Mouse (Mus musculus) liver, embryonic 12.5 days (tissue): ENCODE results near the gene Oxct2a. TPM values are rescaled to one million over a fixed set of nuclear protein-coding genes. Genes with fewer than 3 reads are reported as not detected.
A peak's percentile ranks its signal among the peaks of the same experiment; 100 is the strongest.
"Not testable (repeated sequence)": the region's sequence is repeated elsewhere in the genome, so short reads cannot be mapped to it uniquely, and the experiment has no call there.

Source experiments
- ATAC-seq: fragments of 200-750 bp; cut with Nextera tagmentation; 2 replicates; pipeline ENCODE4 v1.8.0; 2017; ENCODE audit warnings: moderate number of reproducible peaks, mild to moderate bottlenecking, moderate library complexity
- H3K27ac ChIP-seq: fragments of 300-500 bp; sonication (generic); 2 replicates; pipeline ENCODE4 v1.5.1; 2016; ENCODE audit warnings: mild to moderate bottlenecking
- H3K27me3 ChIP-seq: fragments of 300-500 bp; sonication (generic); replicated peaks from 2 replicates; pipeline ENCODE4 v1.6.1; 2016; ENCODE audit warnings: mild to moderate bottlenecking, moderate library complexity
- H3K36me3 ChIP-seq: fragments of 300-500 bp; sonication (generic); 2 replicates; pipeline ENCODE4 v1.6.1; 2016; ENCODE audit warnings: mild to moderate bottlenecking, moderate library complexity
- H3K4me1 ChIP-seq: fragments of 300-500 bp; sonication (generic); 2 replicates; pipeline ENCODE4 v1.6.1; 2016
- H3K4me2 ChIP-seq: fragments of 300-500 bp; sonication (generic); 2 replicates; pipeline ENCODE4 v1.6.1; 2016; ENCODE audit warnings: mild to moderate bottlenecking, moderate library complexity
- H3K4me3 ChIP-seq: fragments of 300-500 bp; sonication (generic); 2 replicates; pipeline ENCODE4 v1.5.1; 2016; ENCODE audit warnings: mild to moderate bottlenecking, moderate library complexity
- H3K9ac ChIP-seq: fragments of 300-500 bp; sonication (generic); 2 replicates; pipeline ENCODE4 v1.6.1; 2016; ENCODE audit warnings: mild to moderate bottlenecking, moderate library complexity
- H3K9me3 ChIP-seq: fragments of 300-500 bp; sonication (generic); replicated peaks from 2 replicates; pipeline ENCODE4 v1.6.1; 2016; ENCODE audit warnings: mild to moderate bottlenecking, moderate library complexity
- WGBS: fragments of 180-500 bp; shearing (Covaris S2); methylation state at CpG from one replicate; pipeline ENCODE4 v1.1.7; 2016; ENCODE audit not compliant: insufficient replicate concordance; 5-methylcytosine and 5-hydroxymethylcytosine counted together
- polyA plus RNA-seq: library from polyadenylated mRNA; unstranded; fragments of >200 nt; fragmentation: Nextera tagmentation; extraction: Ambion mirVana; gene quantifications from 2 replicates; pipeline ENCODE4 v1.2.1, GENCODE M21; 2016

Oxct2a gene
- polyA plus RNA-seq, 1 experiment from 2014 or later = 0.19 TPM

- 43% methylated on average over 3 of the region's 3 CpGs for WGBS
- peaks cover 26% of the 10 kb centered on the region for H3K36me3 ChIP-seq
- H3K4me2 ChIP-seq = no peak overlapping the region
- no peaks in the 10 kb centered on the region for H3K9me3 ChIP-seq
- no peak overlapping the region for H3K27ac ChIP-seq
- H3K4me1 ChIP-seq = peaks cover 12% of the 10 kb centered on the region
- no peaks in the 10 kb centered on the region for H3K27me3 ChIP-seq
- no peak overlapping the region for H3K4me3 ChIP-seq
- no peak for ATAC-seq
- H3K9ac ChIP-seq = no peak overlapping the region
These were observed 15.1 kb downstream of the Oxct2a start for GRCm38 (mm10) chr4:123308292-123308691.

DNA sequence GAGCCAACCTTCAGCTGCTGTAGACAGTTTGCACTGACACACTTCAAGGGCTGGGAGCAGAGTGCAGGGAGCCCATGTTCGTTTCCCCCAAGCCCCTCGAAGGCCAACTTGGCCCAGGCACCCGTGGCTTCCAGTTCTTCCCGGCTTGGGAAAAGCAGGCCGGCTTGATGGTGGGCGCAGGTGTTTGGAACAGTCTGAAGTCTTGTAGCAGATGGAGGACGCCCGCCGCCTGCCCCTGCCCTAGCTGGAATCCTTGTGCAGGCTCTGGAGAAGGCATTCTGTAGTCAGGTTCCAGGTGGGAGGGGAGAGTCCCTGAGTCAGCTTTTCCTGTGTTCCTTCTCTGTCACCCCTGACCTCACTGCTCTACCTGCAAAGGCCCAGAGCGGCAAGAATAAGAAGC lies 16.4 kb downstream of the Oxct2a start:
- Histone ChIP-seq H3K27me3 (no peaks in the 10 kb centered on the region), H3K4me3 (no peak overlapping the region), H3K4me2 (no peak overlapping the region), H3K9me3 (no peaks in the 10 kb centered on the region), H3K4me1 (0 out of 2 replicates have a peak, but pooled peaks cover 4% of the 10 kb centered on the region), H3K36me3 (peaks cover 39% of the 10 kb centered on the region), H3K27ac (no peak overlapping the region), H3K9ac (no peak overlapping the region)
- 76% methylated on average over 10 of the region's 10 CpGs for WGBS
- no peak for ATAC-seq

- no peak overlapping the region for H3K9ac ChIP-seq
- 0 out of 2 replicates have a peak, but pooled peaks have one; percentile 23 for ATAC-seq
- H3K27ac ChIP-seq = 0 out of 2 replicates have a peak overlapping the region, but pooled peaks have one; percentile 21
- no peak overlapping the region for H3K4me3 ChIP-seq
- 0 out of 2 replicates have a peak, but pooled peaks cover 4% of the 10 kb centered on the region for H3K4me1 ChIP-seq
- no peaks in the 10 kb centered on the region for H3K9me3 ChIP-seq
- no peaks in the 10 kb centered on the region for H3K27me3 ChIP-seq
- peaks cover 51% of the 10 kb centered on the region for H3K36me3 ChIP-seq
- WGBS = 17% methylated on average over 3 of the region's 3 CpGs
- H3K4me2 ChIP-seq = no peak overlapping the region
These were observed 17.6 kb downstream of the Oxct2a start for GRCm38 (mm10) chr4:123305789-123306188.

DNA sequence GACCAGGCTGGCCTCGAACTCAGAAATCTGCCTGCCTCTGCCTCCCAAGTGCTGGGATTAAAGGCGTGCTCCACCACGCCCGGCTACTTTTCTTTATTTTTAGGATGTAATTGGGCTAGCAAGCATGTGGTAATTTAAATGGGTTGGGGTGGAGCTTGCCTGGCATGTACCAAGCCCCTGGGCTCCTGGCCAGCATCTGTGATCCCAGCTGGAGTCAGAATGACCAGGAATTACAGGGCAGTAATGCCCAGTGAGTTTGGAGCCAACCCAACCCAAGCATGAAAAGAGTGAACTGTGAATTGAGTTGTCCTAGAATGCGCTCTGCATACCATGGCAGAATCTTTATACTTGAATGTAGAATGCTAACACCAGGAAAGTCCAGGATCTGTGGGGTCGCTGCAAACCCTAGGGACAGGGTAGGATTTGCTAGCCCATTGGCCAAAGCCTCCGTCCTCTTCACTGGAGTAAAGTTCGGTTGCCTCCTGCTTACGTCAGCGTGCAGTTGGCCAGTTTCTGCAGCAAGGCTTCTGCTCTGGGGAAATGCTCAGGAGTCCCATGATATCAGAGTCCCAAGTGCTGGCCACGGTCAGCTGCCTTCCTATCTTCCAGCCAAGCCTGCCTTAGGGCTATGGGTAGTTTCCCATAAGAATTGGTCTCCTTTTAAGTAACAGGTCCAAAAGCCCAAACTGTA lies 24.3 kb downstream of the Oxct2a start:
- H3K4me1 ChIP-seq = no peaks in the 10 kb centered on the region; the same call in 1 of the 2 replicates
- H3K4me3 ChIP-seq = no peak overlapping the region
- H3K9me3 ChIP-seq = no peaks in the 10 kb centered on the region
- WGBS = 90% methylated on average over 11 of the region's 11 CpGs
- peaks cover 99% of the 10 kb centered on the region for H3K36me3 ChIP-seq
- no peak overlapping the region; the same call in 1 of the 2 replicates for H3K27ac ChIP-seq
- H3K4me2 ChIP-seq = no peak overlapping the region
- H3K27me3 ChIP-seq = no peaks in the 10 kb centered on the region
- ATAC-seq = no peak
- no peak overlapping the region for H3K9ac ChIP-seq

- no peaks in the 10 kb centered on the region; the same call in 1 of the 2 replicates for H3K4me1 ChIP-seq
- no peaks in the 10 kb centered on the region for H3K9me3 ChIP-seq
- H3K9ac ChIP-seq = no peak overlapping the region
- WGBS = 82% methylated on average over 4 of the region's 4 CpGs
- no peaks in the 10 kb centered on the region for H3K27me3 ChIP-seq
- H3K4me3 ChIP-seq = no peak overlapping the region
- no peak for ATAC-seq
- H3K27ac ChIP-seq = no peak overlapping the region
- H3K4me2 ChIP-seq = no peak overlapping the region
- peaks cover 99% of the 10 kb centered on the region for H3K36me3 ChIP-seq
These were observed 25.2 kb downstream of the Oxct2a start for GRCm38 (mm10) chr4:123298226-123298625.

GRCm38 (mm10) chr4:123297195-123297960 lies 26.1 kb downstream of the Oxct2a start:
- no peaks in the 10 kb centered on the region for H3K27me3 ChIP-seq
- H3K9me3 ChIP-seq = no peaks in the 10 kb centered on the region
- WGBS = 93% methylated on average over 22 of the region's 22 CpGs
- peaks cover 99% of the 10 kb centered on the region for H3K36me3 ChIP-seq
- H3K4me1 ChIP-seq = peaks cover 3% of the 10 kb centered on the region
- H3K4me3 ChIP-seq = no peak overlapping the region
- no peak overlapping the region for H3K27ac ChIP-seq
- no peak overlapping the region for H3K9ac ChIP-seq
- H3K4me2 ChIP-seq = no peak overlapping the region
- no peak for ATAC-seq

GRCm38 (mm10) chr4:123296148-123296534 lies 27.3 kb downstream of the Oxct2a start:
- H3K9me3 ChIP-seq = no peaks in the 10 kb centered on the region
- peaks cover 15% of the 10 kb centered on the region for H3K4me1 ChIP-seq
- ATAC-seq = no peak
- H3K27me3 ChIP-seq = no peaks in the 10 kb centered on the region
- H3K36me3 ChIP-seq = peaks cover 99% of the 10 kb centered on the region
- no peak overlapping the region for H3K4me2 ChIP-seq
- no peak overlapping the region for H3K27ac ChIP-seq
- 89% methylated on average over 5 of the region's 5 CpGs for WGBS
- no peak overlapping the region for H3K4me3 ChIP-seq
- H3K9ac ChIP-seq = no peak overlapping the region

DNA sequence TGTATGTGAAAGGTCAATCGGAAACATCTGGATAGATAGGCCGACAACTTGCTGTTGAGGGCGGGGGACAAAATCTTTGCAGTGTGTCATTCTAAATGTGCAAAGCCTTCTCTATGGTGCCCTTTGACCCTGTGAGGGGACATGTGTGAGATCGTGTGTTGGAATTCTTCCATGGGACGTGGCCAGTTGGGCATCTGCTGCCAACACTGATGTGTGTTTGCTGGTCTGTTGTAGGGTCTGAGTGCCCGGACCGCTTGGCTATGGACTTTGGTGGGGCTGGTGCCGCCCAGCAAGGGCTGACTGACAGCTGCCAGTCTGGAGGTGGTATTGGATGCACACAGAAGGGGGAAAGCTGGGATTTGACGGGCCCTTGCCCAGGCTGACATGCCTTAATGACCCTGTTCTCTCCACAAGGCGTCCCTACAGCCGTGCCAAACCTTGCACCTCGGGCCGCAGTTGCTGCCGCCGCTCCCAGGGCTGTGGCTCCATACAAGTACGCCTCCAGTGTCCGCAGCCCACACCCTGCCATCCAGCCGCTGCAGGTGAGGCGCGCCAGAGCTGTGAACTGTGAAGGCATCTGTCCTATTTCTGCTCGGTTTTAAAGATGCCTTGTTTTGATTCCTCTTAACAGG lies 27.8 kb downstream of the Oxct2a start:
- no peaks in the 10 kb centered on the region for H3K9me3 ChIP-seq
- H3K36me3 ChIP-seq = peaks cover 99% of the 10 kb centered on the region
- H3K4me3 ChIP-seq = no peak overlapping the region
- no peaks in the 10 kb centered on the region for H3K27me3 ChIP-seq
- H3K4me1 ChIP-seq = peaks cover 17% of the 10 kb centered on the region
- H3K27ac ChIP-seq = no peak overlapping the region
- no peak overlapping the region for H3K9ac ChIP-seq
- no peak for ATAC-seq
- 91% methylated on average over 21 of the region's 21 CpGs for WGBS
- H3K4me2 ChIP-seq = no peak overlapping the region

DNA sequence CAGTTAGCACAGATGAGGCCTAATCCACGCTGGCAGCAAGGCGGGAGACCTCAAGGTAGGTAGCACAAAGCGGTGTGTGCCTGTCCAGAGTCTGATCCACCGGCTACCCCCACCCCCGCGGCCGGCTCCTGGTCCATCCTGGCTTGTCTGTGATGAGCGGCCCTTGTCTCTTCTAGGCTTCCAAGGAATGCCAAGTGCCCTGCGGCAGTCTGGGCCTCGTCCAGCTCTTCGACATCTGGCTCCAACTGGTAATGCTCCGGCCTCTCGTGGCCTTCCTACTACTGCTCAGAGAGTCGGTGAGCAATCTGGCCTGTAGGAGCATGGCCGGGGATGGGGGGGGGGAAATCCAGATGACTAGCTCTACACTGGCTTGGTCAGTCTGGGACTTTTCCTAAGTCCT lies 28.4 kb downstream of the Oxct2a start:
- not testable (repeated sequence) for H3K4me2 ChIP-seq, H3K9me3 ChIP-seq, H3K27ac ChIP-seq, H3K4me3 ChIP-seq, H3K27me3 ChIP-seq, H3K9ac ChIP-seq, ATAC-seq
- H3K4me1 ChIP-seq = peaks cover 17% of the 10 kb centered on the region
- H3K36me3 ChIP-seq = peaks cover 99% of the 10 kb centered on the region
- 89% methylated on average over 15 of the region's 15 CpGs for WGBS

- no peak overlapping the region for H3K27ac ChIP-seq
- H3K36me3 ChIP-seq = peaks cover 99% of the 10 kb centered on the region
- no peak overlapping the region for H3K4me2 ChIP-seq
- no peaks in the 10 kb centered on the region for H3K27me3 ChIP-seq
- H3K4me1 ChIP-seq = peaks cover 27% of the 10 kb centered on the region
- WGBS = 75% methylated on average over 7 of the region's 7 CpGs
- H3K9me3 ChIP-seq = no peaks in the 10 kb centered on the region
- no peak for ATAC-seq
- no peak overlapping the region for H3K9ac ChIP-seq
- no peak overlapping the region for H3K4me3 ChIP-seq
These were observed 29.6 kb downstream of the Oxct2a start for GRCm38 (mm10) chr4:123293661-123294443.

- 87% methylated on average over 7 of the region's 7 CpGs for WGBS
- peaks cover 100% of the 10 kb centered on the region for H3K36me3 ChIP-seq
- no peak overlapping the region for H3K4me3 ChIP-seq
- H3K9ac ChIP-seq = no peak overlapping the region
- H3K4me2 ChIP-seq = no peak overlapping the region
- no peaks in the 10 kb centered on the region for H3K27me3 ChIP-seq
- no peak overlapping the region for H3K27ac ChIP-seq
- H3K9me3 ChIP-seq = no peaks in the 10 kb centered on the region
- no peak for ATAC-seq
- peaks cover 36% of the 10 kb centered on the region for H3K4me1 ChIP-seq
These were observed 30.4 kb downstream of the Oxct2a start for GRCm38 (mm10) chr4:123292989-123293388.
